Mouse (Mus musculus): ENCODE results near the gene Sh2d7. TPM values are rescaled to one million over a fixed set of nuclear protein-coding genes. Genes with fewer than 3 reads are reported as not detected.

Sh2d7 gene
- polyA plus RNA-seq, 1 experiment from 2014 or later = not detected

DNA sequence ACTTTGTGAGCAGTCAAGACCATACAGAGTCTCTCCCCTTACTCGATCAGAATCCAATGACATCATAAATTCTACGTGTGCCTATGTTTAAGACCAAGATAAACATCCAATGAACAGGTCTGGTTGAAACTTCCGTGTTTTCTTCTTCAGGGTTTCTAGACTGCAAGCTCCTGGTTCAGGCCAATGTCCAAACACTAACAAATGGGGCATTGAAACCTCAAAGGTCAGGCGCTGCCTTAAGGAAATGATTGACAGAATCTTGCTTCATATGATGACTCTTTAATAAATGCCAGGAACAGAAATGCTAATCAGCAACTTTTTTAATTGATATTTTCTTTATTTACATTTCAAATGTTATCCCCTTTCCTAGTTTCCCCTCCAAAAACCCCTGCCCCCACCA is 18.5 kb upstream of the Sh2d7 start:
- Histone ChIP-seq H3K4me2 (no peak overlapping the region), H3K4me1 (replicated peaks) (no peaks in the 10 kb centered on the region), H3K27ac (no peak overlapping the region), H3K36me3 (no peaks in the 10 kb centered on the region), H3K27me3 (no peaks in the 10 kb centered on the region), H3K4me3 (no peak overlapping the region), H3K9me3 (replicated peaks) (no peaks in the 10 kb centered on the region), H3K9ac (no peak overlapping the region)
- no peak for ATAC-seq (replicated peaks; ENCODE audit: insufficient number of reproducible peaks, insufficient read depth, low FRiP score, low read depth)
- WGBS = 71% methylated on average over 4 of the region's 4 CpGs

DNA sequence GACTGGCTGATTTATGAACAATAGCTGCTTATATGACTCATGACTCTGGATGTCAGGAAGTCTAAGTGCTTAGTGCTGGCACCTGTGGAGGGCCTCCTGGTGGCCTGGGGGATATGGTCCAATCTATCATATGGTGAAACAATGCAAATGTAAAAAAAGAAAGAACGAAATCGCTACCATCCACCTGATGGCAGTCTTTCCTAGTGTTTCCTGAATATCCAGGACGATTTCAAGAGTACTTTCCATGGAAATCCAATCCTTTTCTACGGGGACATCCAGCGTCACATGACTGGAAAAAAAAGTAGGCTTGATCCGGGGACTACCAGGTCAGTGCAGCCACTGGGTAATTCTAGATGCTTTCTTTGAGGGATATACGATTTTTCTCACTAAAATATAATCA is 11.1 kb upstream of the Sh2d7 start:
- Histone ChIP-seq H3K4me2 (no peak overlapping the region), H3K36me3 (no peaks in the 10 kb centered on the region), H3K27me3 (no peaks in the 10 kb centered on the region), H3K4me3 (no peak overlapping the region), H3K9me3 (replicated peaks) (no peaks in the 10 kb centered on the region), H3K4me1 (replicated peaks) (no peaks in the 10 kb centered on the region), H3K27ac (no peak overlapping the region), H3K9ac (no peak overlapping the region)
- WGBS = 66% methylated on average over 7 of the region's 7 CpGs
- no peak for ATAC-seq (replicated peaks; ENCODE audit: insufficient number of reproducible peaks, insufficient read depth, low FRiP score, low read depth)

DNA sequence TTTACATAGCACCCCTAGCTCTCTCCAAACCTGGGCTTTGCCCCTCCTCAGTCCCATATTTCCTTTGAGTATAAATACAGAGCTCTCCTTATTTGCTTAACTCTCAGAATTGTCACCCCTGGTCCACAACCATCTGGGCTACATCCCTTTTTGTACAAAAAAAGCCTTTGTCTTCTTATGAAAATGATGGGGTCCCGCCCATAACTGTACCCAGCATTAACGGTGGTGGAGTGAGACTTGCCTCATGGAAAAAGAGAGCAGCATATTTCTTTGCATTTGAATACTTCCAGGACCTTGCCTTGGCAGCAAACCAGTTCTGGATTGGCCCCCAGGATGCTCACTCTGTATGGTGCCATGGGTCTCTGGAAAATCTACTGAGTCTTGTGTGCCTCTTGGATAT is 8.8 kb upstream of the Sh2d7 start:
- 71% methylated on average over 2 of the region's 2 CpGs for WGBS
- no peak for ATAC-seq (replicated peaks; ENCODE audit: insufficient number of reproducible peaks, insufficient read depth, low FRiP score, low read depth)
- Histone ChIP-seq H3K27ac (no peak overlapping the region), H3K4me2 (no peak overlapping the region), H3K9me3 (replicated peaks) (no peaks in the 10 kb centered on the region), H3K9ac (no peak overlapping the region), H3K27me3 (no peaks in the 10 kb centered on the region), H3K4me3 (no peak overlapping the region), H3K36me3 (no peaks in the 10 kb centered on the region), H3K4me1 (replicated peaks) (no peaks in the 10 kb centered on the region)

DNA sequence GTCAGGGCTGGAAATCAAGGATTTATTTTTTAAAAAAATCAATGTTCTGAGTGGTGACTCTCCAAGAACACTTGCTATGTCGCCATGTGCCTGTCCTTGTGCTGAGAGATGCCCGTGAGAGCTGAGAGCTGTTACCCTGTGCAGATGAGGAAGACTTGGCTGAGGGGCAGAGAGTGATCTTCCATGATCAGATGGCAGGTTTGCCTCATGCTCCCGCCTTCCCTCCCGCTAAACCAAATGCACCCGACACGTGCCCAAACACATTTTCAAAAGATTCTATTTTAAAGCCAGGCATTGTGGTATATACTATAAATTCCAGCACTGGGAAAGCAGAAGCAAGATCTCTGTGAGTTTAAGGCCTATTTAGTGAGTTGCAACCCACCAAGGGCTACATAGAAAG is 7.9 kb upstream of the Sh2d7 start:
- Histone ChIP-seq H3K27ac (no peak overlapping the region), H3K4me2 (no peak overlapping the region), H3K4me3 (no peak overlapping the region), H3K9me3 (replicated peaks) (no peaks in the 10 kb centered on the region), H3K9ac (no peak overlapping the region), H3K27me3 (no peaks in the 10 kb centered on the region), H3K36me3 (no peaks in the 10 kb centered on the region), H3K4me1 (replicated peaks) (no peaks in the 10 kb centered on the region)
- WGBS = 80% methylated on average over 6 of the region's 6 CpGs
- no peak for ATAC-seq (replicated peaks; ENCODE audit: insufficient number of reproducible peaks, insufficient read depth, low FRiP score, low read depth)

DNA sequence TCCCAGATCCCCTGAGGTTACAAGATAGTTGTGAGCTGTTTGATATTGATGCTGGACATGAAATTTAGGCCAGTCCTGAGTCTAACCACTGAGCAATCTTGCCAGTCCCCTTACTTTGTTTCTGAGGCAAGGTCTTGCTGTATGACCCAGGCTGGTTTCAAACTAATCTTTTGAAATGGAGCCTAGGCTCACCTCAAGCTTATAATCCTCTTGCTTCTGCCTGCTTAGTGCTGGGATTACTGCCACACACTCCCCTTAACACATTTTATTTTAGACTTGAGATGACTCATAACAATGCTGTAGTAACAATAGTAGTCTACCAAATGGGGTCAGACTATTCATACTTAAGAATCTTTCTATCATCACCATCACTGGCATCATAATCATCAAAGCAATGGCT is 7.4 kb upstream of the Sh2d7 start:
- Histone ChIP-seq H3K9ac (no peak overlapping the region), H3K27ac (no peak overlapping the region), H3K27me3 (no peaks in the 10 kb centered on the region), H3K4me2 (no peak overlapping the region), H3K9me3 (replicated peaks) (no peaks in the 10 kb centered on the region), H3K36me3 (no peaks in the 10 kb centered on the region), H3K4me1 (replicated peaks) (no peaks in the 10 kb centered on the region), H3K4me3 (no peak overlapping the region)
- no peak for ATAC-seq (replicated peaks; ENCODE audit: insufficient number of reproducible peaks, insufficient read depth, low FRiP score, low read depth)

DNA sequence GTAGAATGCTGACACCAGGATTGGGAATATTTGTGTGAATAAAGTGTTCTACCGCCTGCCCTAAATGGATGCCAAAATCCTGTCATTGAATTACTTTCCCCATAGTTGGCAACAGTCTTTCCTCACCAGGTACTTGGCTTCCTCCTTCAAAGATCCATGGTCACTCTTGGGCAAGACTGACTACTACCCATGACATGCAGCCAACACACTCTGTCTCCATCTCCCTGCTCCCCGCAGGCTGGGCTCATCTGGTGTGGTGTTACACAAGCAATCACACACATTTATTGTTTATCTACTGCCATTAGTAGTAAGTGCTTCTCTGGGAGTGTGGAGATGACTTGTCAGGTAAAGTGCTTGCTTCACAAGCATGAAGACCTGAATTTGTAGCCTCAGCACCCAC is 5.9 kb upstream of the Sh2d7 start:
- H3K4me1 ChIP-seq (replicated peaks) = no peaks in the 10 kb centered on the region
- no peaks in the 10 kb centered on the region for H3K9me3 ChIP-seq (replicated peaks)
- no peak overlapping the region for H3K4me3 ChIP-seq
- WGBS = 81% methylated on average over 2 of the region's 2 CpGs
- H3K36me3 ChIP-seq = no peaks in the 10 kb centered on the region
- no peak overlapping the region for H3K27ac ChIP-seq
- no peak overlapping the region for H3K4me2 ChIP-seq
- no peak overlapping the region for H3K9ac ChIP-seq
- H3K27me3 ChIP-seq = no peaks in the 10 kb centered on the region
- no peak for ATAC-seq (replicated peaks; ENCODE audit: insufficient number of reproducible peaks, insufficient read depth, low FRiP score, low read depth)

DNA sequence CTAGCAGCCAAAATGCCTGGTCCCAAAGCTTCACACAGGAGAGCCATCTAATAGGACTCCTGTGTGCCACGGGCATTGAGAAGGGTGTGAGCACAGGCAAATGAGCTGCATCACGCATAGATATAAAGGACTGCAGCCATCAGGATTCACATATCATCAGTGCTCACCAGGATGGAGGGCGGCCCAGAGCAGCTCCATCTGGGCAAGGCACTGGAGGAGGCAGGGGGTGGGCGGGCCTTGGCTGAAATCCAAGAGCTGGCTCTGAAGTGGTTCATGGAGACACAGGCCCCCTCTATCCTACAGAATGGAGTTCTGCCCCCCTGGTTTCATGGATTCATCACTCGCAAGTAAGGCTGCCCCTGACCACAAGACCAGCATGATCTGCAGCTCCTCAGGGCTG is 4.8 kb upstream of the Sh2d7 start:
- H3K9me3 ChIP-seq (replicated peaks) = no peaks in the 10 kb centered on the region
- H3K27ac ChIP-seq = no peak overlapping the region
- H3K27me3 ChIP-seq = no peaks in the 10 kb centered on the region
- H3K36me3 ChIP-seq = no peaks in the 10 kb centered on the region
- no peaks in the 10 kb centered on the region for H3K4me1 ChIP-seq (replicated peaks)
- no peak for ATAC-seq (replicated peaks; ENCODE audit: insufficient number of reproducible peaks, insufficient read depth, low FRiP score, low read depth)
- no peak overlapping the region for H3K9ac ChIP-seq
- whole genome bisulfite sequencing = 46% methylated on average over 5 of the region's 5 CpGs
- H3K4me3 ChIP-seq = no peak overlapping the region
- H3K4me2 ChIP-seq = no peak overlapping the region

DNA sequence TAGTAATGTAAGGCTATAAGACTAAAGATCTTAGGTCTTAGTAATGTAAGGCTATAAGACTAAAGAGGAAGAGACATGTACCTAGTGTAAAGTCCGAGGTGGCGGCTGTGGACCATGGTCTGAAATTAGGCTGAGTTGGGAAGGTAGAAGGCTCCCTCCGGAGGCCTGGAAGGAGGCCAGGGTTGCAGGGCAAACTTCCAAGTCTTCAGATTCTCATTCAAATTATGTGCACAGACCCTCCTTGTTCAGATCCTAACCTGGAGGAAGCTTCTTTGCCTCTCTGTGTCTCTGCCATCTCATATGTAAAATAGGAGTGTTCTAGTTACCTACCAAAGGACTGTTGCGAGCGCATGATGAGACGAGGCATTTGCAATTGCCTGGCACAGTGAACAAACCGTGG is 2.5 kb upstream of the Sh2d7 start:
- no peaks in the 10 kb centered on the region for H3K36me3 ChIP-seq
- no peak overlapping the region for H3K9ac ChIP-seq
- H3K27me3 ChIP-seq = no peaks in the 10 kb centered on the region
- H3K4me2 ChIP-seq = no peak overlapping the region
- no peaks in the 10 kb centered on the region for H3K4me1 ChIP-seq (replicated peaks)
- H3K4me3 ChIP-seq = no peak overlapping the region
- H3K27ac ChIP-seq = no peak overlapping the region
- ATAC-seq (replicated peaks; ENCODE audit: insufficient number of reproducible peaks, insufficient read depth, low FRiP score, low read depth) = no peak
- 79% methylated on average over 7 of the region's 7 CpGs for WGBS
- no peaks in the 10 kb centered on the region for H3K9me3 ChIP-seq (replicated peaks)

DNA sequence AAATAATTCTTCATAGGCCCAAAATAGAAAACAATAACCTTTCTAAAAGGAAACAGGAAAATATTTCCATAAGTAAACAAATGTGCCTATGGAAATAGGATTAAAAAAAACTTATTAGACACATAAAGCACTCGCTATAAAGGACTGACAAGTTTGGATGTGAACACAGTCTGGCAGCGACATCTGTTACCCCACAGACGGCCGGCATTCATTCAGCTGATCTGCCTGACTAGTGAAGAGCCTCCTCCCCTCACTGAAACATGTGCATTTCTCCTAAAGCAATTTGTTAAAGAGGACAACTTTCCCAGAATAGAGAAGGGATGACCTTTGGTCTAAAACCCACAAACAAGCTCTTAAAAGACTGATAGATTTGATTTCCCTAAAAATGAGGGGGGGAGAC is 1.8 kb upstream of the Sh2d7 start:
- no peaks in the 10 kb centered on the region for H3K36me3 ChIP-seq
- H3K27me3 ChIP-seq = no peaks in the 10 kb centered on the region
- no peak overlapping the region for H3K27ac ChIP-seq
- H3K9me3 ChIP-seq (replicated peaks) = no peaks in the 10 kb centered on the region
- H3K4me1 ChIP-seq (replicated peaks) = no peaks in the 10 kb centered on the region
- H3K4me3 ChIP-seq = no peak overlapping the region
- ATAC-seq (replicated peaks; ENCODE audit: insufficient number of reproducible peaks, insufficient read depth, low FRiP score, low read depth) = no peak
- H3K9ac ChIP-seq = no peak overlapping the region
- H3K4me2 ChIP-seq = no peak overlapping the region
- 57% methylated on average over 4 of the region's 4 CpGs for whole genome bisulfite sequencing

DNA sequence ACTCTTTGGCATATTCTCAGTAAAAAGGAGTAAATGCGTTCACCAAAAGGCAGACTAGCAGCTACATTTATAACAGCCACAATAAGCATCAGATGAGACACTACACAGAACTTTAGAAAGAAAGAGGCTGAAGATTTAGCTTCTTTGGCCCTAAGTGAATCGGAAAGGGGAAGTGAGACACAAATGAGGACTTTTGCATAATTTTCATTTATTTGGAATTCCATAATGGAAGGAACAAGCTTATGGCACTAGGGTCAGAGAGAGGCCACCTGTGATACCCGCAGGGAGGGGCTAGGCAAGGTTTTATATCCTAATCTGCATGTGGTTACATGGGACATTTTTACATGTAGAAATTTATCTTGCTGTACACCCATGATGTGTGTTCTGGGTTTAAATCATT is 1.3 kb upstream of the Sh2d7 start:
- Histone ChIP-seq H3K9me3 (replicated peaks) (no peaks in the 10 kb centered on the region), H3K4me2 (no peak overlapping the region), H3K4me1 (replicated peaks) (no peaks in the 10 kb centered on the region), H3K27me3 (no peaks in the 10 kb centered on the region), H3K9ac (no peak overlapping the region), H3K4me3 (no peak overlapping the region), H3K36me3 (no peaks in the 10 kb centered on the region), H3K27ac (no peak overlapping the region)
- no peak for ATAC-seq (replicated peaks; ENCODE audit: insufficient number of reproducible peaks, insufficient read depth, low FRiP score, low read depth)
- 77% methylated on average over 3 of the region's 3 CpGs for WGBS

DNA sequence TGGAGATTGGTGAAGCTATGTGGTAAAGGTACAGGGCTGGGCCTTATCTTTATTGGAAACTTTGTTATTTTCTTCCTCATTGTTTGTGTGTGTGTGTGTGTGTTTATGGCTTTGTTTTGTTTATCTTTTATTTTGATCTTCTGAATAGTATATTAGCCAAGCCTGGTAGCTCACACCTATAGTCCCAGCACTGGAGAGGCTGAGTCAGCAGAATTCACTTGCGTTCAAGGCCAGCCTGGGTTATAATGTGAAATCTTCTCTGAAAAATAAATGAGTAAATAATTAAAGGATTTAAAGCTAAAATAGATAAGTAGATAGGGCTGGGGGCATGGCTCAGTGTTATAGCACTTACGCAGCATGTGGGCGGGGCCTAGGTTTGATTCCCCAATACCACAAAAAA is 540 bp upstream of the Sh2d7 start:
- no peak for ATAC-seq (replicated peaks; ENCODE audit: insufficient number of reproducible peaks, insufficient read depth, low FRiP score, low read depth)
- no peaks in the 10 kb centered on the region for H3K9me3 ChIP-seq (replicated peaks)
- no peaks in the 10 kb centered on the region for H3K36me3 ChIP-seq
- 91% methylated on average over 3 of the region's 3 CpGs for WGBS
- H3K4me3 ChIP-seq = no peak overlapping the region
- H3K4me2 ChIP-seq = no peak overlapping the region
- no peak overlapping the region for H3K27ac ChIP-seq
- H3K4me1 ChIP-seq (replicated peaks) = no peaks in the 10 kb centered on the region
- H3K27me3 ChIP-seq = no peaks in the 10 kb centered on the region
- no peak overlapping the region for H3K9ac ChIP-seq

DNA sequence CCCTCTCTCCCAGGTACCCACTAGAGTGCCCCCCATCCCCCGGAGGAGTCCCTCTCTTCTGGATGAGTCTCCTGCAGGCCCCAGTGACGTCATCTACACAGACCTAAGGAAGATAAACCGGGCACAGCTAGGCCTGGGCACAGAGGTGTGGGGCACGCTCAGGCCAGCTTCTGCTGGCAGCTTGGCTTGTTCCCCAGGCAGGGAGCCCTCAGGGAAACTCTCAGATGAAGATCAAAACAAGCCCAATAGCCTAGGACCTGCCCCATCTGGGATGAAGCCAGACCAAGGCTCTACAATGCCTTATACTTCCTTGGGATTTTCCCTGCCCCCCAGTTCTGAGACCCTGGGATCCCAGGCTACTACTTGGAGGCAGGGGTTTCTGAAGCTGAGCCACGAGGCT is 2.0 kb downstream of the Sh2d7 start:
- Histone ChIP-seq H3K4me1 (replicated peaks) (no peaks in the 10 kb centered on the region), H3K4me3 (no peak overlapping the region), H3K27me3 (no peaks in the 10 kb centered on the region), H3K4me2 (no peak overlapping the region), H3K36me3 (no peaks in the 10 kb centered on the region), H3K9me3 (replicated peaks) (no peaks in the 10 kb centered on the region), H3K27ac (no peak overlapping the region), H3K9ac (no peak overlapping the region)
- no peak for ATAC-seq (replicated peaks; ENCODE audit: insufficient number of reproducible peaks, insufficient read depth, low FRiP score, low read depth)
- 61% methylated on average over 5 of the region's 5 CpGs for WGBS
